Mouse (Mus musculus) lung, postnatal 0 days (tissue): ENCODE measurements around the gene Gng8.

ENCODE experiments used
- CTCF ChIP-seq: IDR thresholded peaks from 2 replicates; pipeline ENCODE4 v1.5.1; 2016; ENCODE audit warnings: antibody characterized with exemption, mild to moderate bottlenecking
- EP300 ChIP-seq: IDR thresholded peaks from 2 replicates; pipeline ENCODE4 v1.6.1; 2016; ENCODE audit warnings: antibody characterized with exemption, mild to moderate bottlenecking, control low read depth

- TF ChIP-seq CTCF (no peak), EP300 (no peak)
Measured at GRCm38 (mm10) chr7:16923283-16924036, 31.9 kb downstream of the Gng8 start.
